Mouse (Mus musculus): ENCODE measurements around the gene Zfp616. TPM values are rescaled to one million over a fixed set of nuclear protein-coding genes. Genes with fewer than 3 reads are reported as not detected.

Zfp616 gene
- not detected in 2 replicates for polyA plus RNA-seq (2016; fragmentation: Nextera tagmentation; extraction: Ambion mirVana)

GRCm38 (mm10) chr11:74069655-74070054, at the start of gene Zfp616:
TSS of gene Zfp616 (plus strand) at chr11:74069955.
- H3K36me3 ChIP-seq, result no peaks in the 10 kb centered on the region
- ATAC-seq (ENCODE audit: low FRiP score, low read depth), result no peak

DNA sequence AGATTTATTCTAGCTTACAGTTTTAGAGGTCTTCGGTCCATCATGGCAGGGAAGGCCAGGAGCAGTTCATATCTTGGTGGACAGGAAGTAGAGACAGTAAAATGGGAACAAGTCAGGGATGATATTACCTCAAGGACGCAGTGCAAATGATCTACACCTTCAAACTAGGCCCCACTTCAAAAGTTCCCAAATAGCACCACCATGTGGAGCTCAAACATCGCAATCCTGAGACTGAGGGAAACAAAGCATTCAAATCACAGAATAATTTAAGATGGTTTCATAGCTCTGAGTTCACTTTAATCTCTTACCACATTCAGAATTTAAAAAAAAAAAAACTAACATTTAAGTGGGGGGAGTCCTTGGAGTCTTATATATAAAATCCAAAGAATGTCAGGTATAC, 18.4 kb upstream of the Zfp616 start:
- Histone ChIP-seq H3K9me3 (peaks cover 23% of the 10 kb centered on the region), H3K4me3 (no peak overlapping the region), H3K9ac (replicated peaks) (no peak overlapping the region), H3K27ac (replicated peaks) (no peak overlapping the region), H3K4me1 (no peaks in the 10 kb centered on the region), H3K27me3 (no peaks in the 10 kb centered on the region), H3K4me2 (replicated peaks) (no peak overlapping the region), H3K36me3 (no peaks in the 10 kb centered on the region)
- no peak for ATAC-seq (ENCODE audit: low FRiP score, low read depth)
- WGBS, result 70% methylated on average over 3 of the region's 3 CpGs

More at GRCm38 (mm10) chr11:74069655-74070054, at the start of gene Zfp616:
- no peak within 1 kb of the TSS for H3K4me3 ChIP-seq
- no peak within 1 kb of the TSS for H3K27ac ChIP-seq (replicated peaks)
- H3K9me3 ChIP-seq, result 0 out of 2 replicates have a peak, but pooled peaks cover 10% of the 10 kb centered on the region
- no peak within 1 kb of the TSS for H3K4me2 ChIP-seq (replicated peaks)
- no peaks in the 10 kb centered on the region for H3K27me3 ChIP-seq
- WGBS, result 89% methylated on average over 1 of the region's 1 CpGs
- no peak within 1 kb of the TSS for H3K9ac ChIP-seq (replicated peaks)
- no peaks in the 10 kb centered on the region for H3K4me1 ChIP-seq

- Histone ChIP-seq H3K4me3 (no peak within 1 kb of the TSS), H3K27me3 (no peaks in the 10 kb centered on the region), H3K9me3 (peaks cover 42% of the 10 kb centered on the region), H3K4me2 (replicated peaks) (no peak within 1 kb of the TSS), H3K36me3 (no peaks in the 10 kb centered on the region), H3K27ac (replicated peaks) (no peak within 1 kb of the TSS), H3K9ac (replicated peaks) (no peak within 1 kb of the TSS), H3K4me1 (no peaks in the 10 kb centered on the region)
- ATAC-seq (ENCODE audit: low FRiP score, low read depth), result no peak
- 77% methylated on average over 2 of the region's 2 CpGs for WGBS
Measured at GRCm38 (mm10) chr11:74056451-74056850, 13.3 kb upstream of the Zfp616 start, which contains the start of the genes Olfr139 and Olfr399. TSS of gene Olfr139 (minus strand) at chr11:74056551. TSS of gene Olfr399 (minus strand) at chr11:74056615.

- no peaks in the 10 kb centered on the region for H3K27me3 ChIP-seq
- H3K27ac ChIP-seq (replicated peaks), result no peak overlapping the region
- no peak for ATAC-seq (ENCODE audit: low FRiP score, low read depth)
- H3K4me1 ChIP-seq, result no peaks in the 10 kb centered on the region
- no peak overlapping the region for H3K4me3 ChIP-seq
- peaks cover 28% of the 10 kb centered on the region for H3K9me3 ChIP-seq
- H3K36me3 ChIP-seq, result no peaks in the 10 kb centered on the region
- H3K4me2 ChIP-seq (replicated peaks), result no peak overlapping the region
- H3K9ac ChIP-seq (replicated peaks), result no peak overlapping the region
- 84% methylated on average over 2 of the region's 2 CpGs for WGBS
Measured at GRCm38 (mm10) chr11:74100724-74101123, 31.0 kb downstream of the Zfp616 start.

DNA sequence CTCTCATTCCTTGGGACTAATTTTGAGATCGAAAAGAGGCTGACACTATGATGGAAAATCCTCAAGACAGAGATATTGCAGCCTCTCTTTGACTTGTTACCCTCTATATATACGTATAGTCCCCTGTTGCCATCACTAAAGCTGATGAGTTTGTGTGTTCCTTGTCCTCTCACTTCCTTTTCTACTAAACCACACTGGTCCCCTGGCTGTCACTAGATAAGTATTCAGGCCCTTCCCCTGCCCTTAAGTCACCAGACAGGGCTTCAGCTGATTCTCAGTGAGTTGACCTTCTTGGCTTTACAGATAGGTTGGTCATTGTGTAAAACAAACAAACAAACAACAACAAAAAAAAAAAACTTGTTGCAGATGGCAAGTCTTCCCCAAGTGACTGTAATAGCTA, 31.8 kb downstream of the Zfp616 start:
- H3K27ac ChIP-seq (replicated peaks), result no peak overlapping the region
- no peaks in the 10 kb centered on the region for H3K36me3 ChIP-seq
- no peaks in the 10 kb centered on the region for H3K27me3 ChIP-seq
- no peak overlapping the region for H3K4me2 ChIP-seq (replicated peaks)
- H3K4me1 ChIP-seq, result no peaks in the 10 kb centered on the region
- H3K9ac ChIP-seq (replicated peaks), result no peak overlapping the region
- H3K9me3 ChIP-seq, result peaks cover 30% of the 10 kb centered on the region
- WGBS, result 44% methylated on average over 2 of the region's 2 CpGs
- H3K4me3 ChIP-seq, result no peak overlapping the region
- ATAC-seq (ENCODE audit: low FRiP score, low read depth), result no peak

- H3K4me1 ChIP-seq, result no peaks in the 10 kb centered on the region
- no peak overlapping the region for H3K27ac ChIP-seq (replicated peaks)
- no peaks in the 10 kb centered on the region for H3K27me3 ChIP-seq
- H3K36me3 ChIP-seq, result no peaks in the 10 kb centered on the region
- H3K9ac ChIP-seq (replicated peaks), result no peak overlapping the region
- H3K9me3 ChIP-seq, result peaks cover 23% of the 10 kb centered on the region
- no peak overlapping the region for H3K4me2 ChIP-seq (replicated peaks)
- no peak overlapping the region for H3K4me3 ChIP-seq
- WGBS, result 41% methylated on average over 5 of the region's 5 CpGs
- no peak for ATAC-seq (ENCODE audit: low FRiP score, low read depth)
Measured at GRCm38 (mm10) chr11:74105066-74105465, 35.3 kb downstream of the Zfp616 start.

GRCm38 (mm10) chr11:74113412-74113811, 43.7 kb downstream of the Zfp616 start, which contains the start of gene Olfr401:
TSS of gene Olfr401 (plus strand) at chr11:74113712.
- Histone ChIP-seq H3K36me3 (no peaks in the 10 kb centered on the region), H3K27me3 (no peaks in the 10 kb centered on the region), H3K4me1 (no peaks in the 10 kb centered on the region), H3K27ac (replicated peaks) (no peak within 1 kb of the TSS), H3K9ac (replicated peaks) (no peak within 1 kb of the TSS), H3K4me3 (no peak within 1 kb of the TSS), H3K9me3 (peaks cover 17% of the 10 kb centered on the region), H3K4me2 (replicated peaks) (no peak within 1 kb of the TSS)
- no peak for ATAC-seq (ENCODE audit: low FRiP score, low read depth)

Other genes starting within 250 kb of the Zfp616 start
- not detected in 2 replicates for gene Olfr393, start 218.5 kb upstream of the Zfp616 start, polyA plus RNA-seq (2016; fragmentation: Nextera tagmentation; extraction: Ambion mirVana)
- gene Olfr394, start 179.2 kb upstream of the Zfp616 start, polyA plus RNA-seq (2016; fragmentation: Nextera tagmentation; extraction: Ambion mirVana), result not detected in 2 replicates
- not detected in 2 replicates for gene Olfr395, start 160.7 kb upstream of the Zfp616 start, polyA plus RNA-seq (2016; fragmentation: Nextera tagmentation; extraction: Ambion mirVana)
- not detected in 2 replicates for gene Olfr23, start 133.3 kb upstream of the Zfp616 start, polyA plus RNA-seq (2016; fragmentation: Nextera tagmentation; extraction: Ambion mirVana)
- gene Olfr397, start 109.1 kb upstream of the Zfp616 start, polyA plus RNA-seq (2016; fragmentation: Nextera tagmentation; extraction: Ambion mirVana), result not detected in 2 replicates
- not detected in 2 replicates for gene Olfr398, start 79.5 kb upstream of the Zfp616 start, polyA plus RNA-seq (2016; fragmentation: Nextera tagmentation; extraction: Ambion mirVana)
- not detected in 2 replicates for gene Olfr139, start 13.4 kb upstream of the Zfp616 start, polyA plus RNA-seq (2016; fragmentation: Nextera tagmentation; extraction: Ambion mirVana)
- not detected in 2 replicates for gene Olfr399, start 13.3 kb upstream of the Zfp616 start, polyA plus RNA-seq (2016; fragmentation: Nextera tagmentation; extraction: Ambion mirVana)
- gene Olfr401, start 43.8 kb downstream of the Zfp616 start, polyA plus RNA-seq (2016; fragmentation: Nextera tagmentation; extraction: Ambion mirVana), result not detected in 2 replicates
- gene Olfr402, start 83.6 kb downstream of the Zfp616 start, polyA plus RNA-seq (2016; fragmentation: Nextera tagmentation; extraction: Ambion mirVana), result not detected in 2 replicates
- gene Olfr403, start 116.3 kb downstream of the Zfp616 start, polyA plus RNA-seq (2016; fragmentation: Nextera tagmentation; extraction: Ambion mirVana), result not detected in 2 replicates
- not detected in 2 replicates for gene Olfr43, start 141.4 kb downstream of the Zfp616 start, polyA plus RNA-seq (2016; fragmentation: Nextera tagmentation; extraction: Ambion mirVana)
- not detected in 2 replicates for gene Olfr406, start 189.9 kb downstream of the Zfp616 start, polyA plus RNA-seq (2016; fragmentation: Nextera tagmentation; extraction: Ambion mirVana)
- gene Olfr59, start 213.8 kb downstream of the Zfp616 start, polyA plus RNA-seq (2016; fragmentation: Nextera tagmentation; extraction: Ambion mirVana), result not detected in 2 replicates

Data from midbrain, embryonic 12.5 days (tissue).